Mouse (Mus musculus): ENCODE results near the gene Rpl36a.

- TF ChIP-seq POLR2A (IDR thresholded peaks at IDR 0.05; ENCODE audit: borderline replicate concordance, extremely low read depth, low read depth, low read length) (no peak), CTCF (IDR thresholded peaks at IDR 0.05; ENCODE audit: insufficient read depth, low read length) (no peak)
These were observed 36.2 kb downstream of the Rpl36a start for GRCm38 (mm10) chrX:134621685-134622084.

Data from lung, adult 2 months (tissue).